Mouse (Mus musculus) midbrain, embryonic 15.5 days (tissue): ENCODE measurements around the gene Lypd6b. TPM values are rescaled to one million over a fixed set of nuclear protein-coding genes. Genes with fewer than 3 reads are reported as not detected.

Experiments used
- ATAC-seq: fragments of 200-750 bp; cut with Nextera tagmentation; replicated peaks from 2 replicates; pipeline ENCODE4 v1.8.0; 2017; ENCODE audit warnings: moderate TSS enrichment
- H3K27ac ChIP-seq: fragments of 300-500 bp; sonication (generic); 2 replicates; pipeline ENCODE4 v1.5.1; 2015; ENCODE audit warnings: mild to moderate bottlenecking, inconsistent platforms
- H3K27me3 ChIP-seq: fragments of 300-500 bp; sonication (generic); replicated peaks from 2 replicates; pipeline ENCODE4 v1.6.1; 2015; ENCODE audit warnings: inconsistent platforms
- H3K36me3 ChIP-seq: fragments of 300-500 bp; sonication (generic); replicated peaks from 2 replicates; pipeline ENCODE4 v1.6.1; 2015; ENCODE audit warnings: inconsistent platforms
- H3K4me1 ChIP-seq: fragments of 300-500 bp; sonication (generic); 2 replicates; pipeline ENCODE4 v1.6.1; 2015; ENCODE audit warnings: inconsistent platforms
- H3K4me2 ChIP-seq: fragments of 300-500 bp; sonication (generic); 2 replicates; pipeline ENCODE4 v1.6.1; 2015; ENCODE audit warnings: inconsistent platforms, mild to moderate bottlenecking, moderate library complexity
- H3K4me3 ChIP-seq: fragments of 300-500 bp; sonication (generic); 2 replicates; pipeline ENCODE4 v1.5.1; 2015; ENCODE audit warnings: mild to moderate bottlenecking, inconsistent platforms
- H3K9ac ChIP-seq: fragments of 300-500 bp; sonication (generic); 2 replicates; pipeline ENCODE4 v1.6.1; 2015; ENCODE audit warnings: mild to moderate bottlenecking, inconsistent platforms
- H3K9me3 ChIP-seq: fragments of 300-500 bp; sonication (generic); 2 replicates; pipeline ENCODE4 v1.6.1; 2016; ENCODE audit warnings: inconsistent platforms
- WGBS: fragments of 180-500 bp; shearing (Covaris S2); methylation state at CpG from one replicate; pipeline ENCODE4 v1.1.7; 2015; ENCODE audit warnings: mixed read lengths; 5-methylcytosine and 5-hydroxymethylcytosine counted together
- polyA plus RNA-seq: library from polyadenylated mRNA; unstranded; fragments of >200 nt; fragmentation: Nextera tagmentation; extraction: Ambion mirVana; gene quantifications from 2 replicates; pipeline ENCODE4 v1.2.1, GENCODE M21; 2015

The Lypd6b gene
- polyA plus RNA-seq, result 12.6 and 13.7 TPM in 2 replicates

GRCm38 (mm10) chr2:49787376-49788050, at the start of gene Lypd6b:
Gene Lypd6b, plus strand, starts transcription at chr2:49787688.
- peaks cover 18% of the 10 kb centered on the region for H3K27me3 ChIP-seq
- peak within 1 kb of the TSS; percentile 59 for H3K4me3 ChIP-seq
- ATAC-seq, result peak; percentile 80
- peak within 1 kb of the TSS; percentile 97 for H3K4me2 ChIP-seq
- H3K9ac ChIP-seq, result peak within 1 kb of the TSS; percentile 56
- H3K27ac ChIP-seq, result peak within 1 kb of the TSS; percentile 17; the same call in 1 of the 2 replicates
- under 1% methylated on average over 79 of the region's 79 CpGs for WGBS
- H3K36me3 ChIP-seq, result no peaks in the 10 kb centered on the region
- H3K4me1 ChIP-seq, result peaks cover 10% of the 10 kb centered on the region
- H3K9me3 ChIP-seq, result no peaks in the 10 kb centered on the region

- no peak overlapping the region for H3K4me2 ChIP-seq
- 87% methylated on average over 5 of the region's 5 CpGs for WGBS
- no peak overlapping the region for H3K9ac ChIP-seq
- H3K27ac ChIP-seq, result no peak overlapping the region
- H3K9me3 ChIP-seq, result no peaks in the 10 kb centered on the region
- H3K27me3 ChIP-seq, result no peaks in the 10 kb centered on the region
- H3K4me3 ChIP-seq, result no peak overlapping the region
- H3K36me3 ChIP-seq, result peaks cover 12% of the 10 kb centered on the region; the same call in 1 of the 2 replicates
- peaks cover 16% of the 10 kb centered on the region for H3K4me1 ChIP-seq
- ATAC-seq, result no peak
Observed at GRCm38 (mm10) chr2:49739046-49739445, 48.4 kb upstream of the Lypd6b start.

GRCm38 (mm10) chr2:49741026-49741425, 46.5 kb upstream of the Lypd6b start:
- WGBS, result 72% methylated on average over 6 of the region's 6 CpGs
- Histone ChIP-seq H3K9me3 (no peaks in the 10 kb centered on the region), H3K4me3 (no peak overlapping the region), H3K27ac (0 out of 2 replicates have a peak overlapping the region, but pooled peaks have one; percentile 17), H3K4me1 (peaks cover 21% of the 10 kb centered on the region), H3K4me2 (no peak overlapping the region), H3K27me3 (no peaks in the 10 kb centered on the region), H3K36me3 (peaks cover 7% of the 10 kb centered on the region), H3K9ac (no peak overlapping the region)
- ATAC-seq, result no peak

DNA sequence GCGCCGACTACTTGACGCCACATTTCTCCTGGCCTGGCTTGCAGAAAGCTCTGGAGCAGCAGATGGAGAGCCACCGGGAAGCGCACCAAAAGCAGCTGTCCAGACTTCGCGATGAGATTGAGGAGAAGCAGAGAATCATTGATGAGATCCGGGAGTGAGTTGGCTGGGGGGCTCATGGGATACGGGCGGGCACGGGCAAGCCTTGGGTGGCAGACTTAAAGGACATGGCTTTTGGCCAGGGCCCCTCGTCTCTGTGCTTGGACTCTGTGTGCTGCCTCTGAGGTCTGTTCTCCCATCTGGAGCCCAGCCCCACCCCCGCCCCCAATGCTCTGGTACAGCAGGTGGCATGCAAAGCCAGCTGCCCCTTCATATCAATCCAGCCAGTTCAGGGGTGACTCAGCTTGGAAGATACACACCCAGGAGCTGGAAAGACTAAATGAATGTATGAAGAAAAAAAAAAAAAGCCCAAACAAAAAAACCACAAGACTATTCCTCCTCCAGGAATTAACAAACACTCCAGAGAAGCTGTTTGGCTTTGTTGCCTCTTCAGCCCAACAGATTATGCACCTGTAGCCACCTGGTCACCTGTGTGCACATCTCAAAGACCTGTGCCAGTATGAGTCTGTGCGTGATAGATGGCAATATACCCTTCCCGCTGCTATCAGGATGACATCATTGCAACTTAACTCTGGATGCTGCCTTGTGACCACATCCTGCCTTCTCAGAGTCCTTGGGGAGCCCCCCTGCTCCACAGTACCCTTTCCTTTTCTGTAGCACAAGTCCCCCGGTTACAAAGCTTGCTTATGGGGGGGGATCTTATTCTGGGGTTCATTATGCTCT, 45.4 kb upstream of the Lypd6b start:
- Histone ChIP-seq H3K9me3 (no peaks in the 10 kb centered on the region), H3K4me2 (no peak overlapping the region), H3K4me3 (no peak overlapping the region), H3K36me3 (peaks cover 3% of the 10 kb centered on the region), H3K27ac (peak overlapping the region; percentile 45), H3K4me1 (peaks cover 21% of the 10 kb centered on the region), H3K9ac (no peak overlapping the region), H3K27me3 (no peaks in the 10 kb centered on the region)
- 50% methylated on average over 16 of the region's 16 CpGs for WGBS
- peak; percentile 47 for ATAC-seq

GRCm38 (mm10) chr2:49742919-49743318, 44.6 kb upstream of the Lypd6b start:
- 62% methylated on average over 4 of the region's 4 CpGs for WGBS
- H3K4me1 ChIP-seq, result peaks cover 21% of the 10 kb centered on the region
- H3K36me3 ChIP-seq, result peaks cover 3% of the 10 kb centered on the region
- H3K9ac ChIP-seq, result no peak overlapping the region
- no peaks in the 10 kb centered on the region for H3K9me3 ChIP-seq
- no peak for ATAC-seq
- peak overlapping the region; percentile 45; the same call in 1 of the 2 replicates for H3K27ac ChIP-seq
- no peak overlapping the region for H3K4me3 ChIP-seq
- H3K27me3 ChIP-seq, result no peaks in the 10 kb centered on the region
- H3K4me2 ChIP-seq, result no peak overlapping the region

GRCm38 (mm10) chr2:49743775-49744174, 43.7 kb upstream of the Lypd6b start:
- H3K9me3 ChIP-seq, result no peaks in the 10 kb centered on the region
- no peak for ATAC-seq
- no peak overlapping the region for H3K4me3 ChIP-seq
- no peak overlapping the region for H3K9ac ChIP-seq
- peaks cover 21% of the 10 kb centered on the region for H3K4me1 ChIP-seq
- H3K27ac ChIP-seq, result peak overlapping the region; percentile 45; the same call in 1 of the 2 replicates
- no peaks in the 10 kb centered on the region for H3K27me3 ChIP-seq
- 62% methylated on average over 6 of the region's 6 CpGs for WGBS
- H3K36me3 ChIP-seq, result peaks cover 3% of the 10 kb centered on the region
- no peak overlapping the region for H3K4me2 ChIP-seq

DNA sequence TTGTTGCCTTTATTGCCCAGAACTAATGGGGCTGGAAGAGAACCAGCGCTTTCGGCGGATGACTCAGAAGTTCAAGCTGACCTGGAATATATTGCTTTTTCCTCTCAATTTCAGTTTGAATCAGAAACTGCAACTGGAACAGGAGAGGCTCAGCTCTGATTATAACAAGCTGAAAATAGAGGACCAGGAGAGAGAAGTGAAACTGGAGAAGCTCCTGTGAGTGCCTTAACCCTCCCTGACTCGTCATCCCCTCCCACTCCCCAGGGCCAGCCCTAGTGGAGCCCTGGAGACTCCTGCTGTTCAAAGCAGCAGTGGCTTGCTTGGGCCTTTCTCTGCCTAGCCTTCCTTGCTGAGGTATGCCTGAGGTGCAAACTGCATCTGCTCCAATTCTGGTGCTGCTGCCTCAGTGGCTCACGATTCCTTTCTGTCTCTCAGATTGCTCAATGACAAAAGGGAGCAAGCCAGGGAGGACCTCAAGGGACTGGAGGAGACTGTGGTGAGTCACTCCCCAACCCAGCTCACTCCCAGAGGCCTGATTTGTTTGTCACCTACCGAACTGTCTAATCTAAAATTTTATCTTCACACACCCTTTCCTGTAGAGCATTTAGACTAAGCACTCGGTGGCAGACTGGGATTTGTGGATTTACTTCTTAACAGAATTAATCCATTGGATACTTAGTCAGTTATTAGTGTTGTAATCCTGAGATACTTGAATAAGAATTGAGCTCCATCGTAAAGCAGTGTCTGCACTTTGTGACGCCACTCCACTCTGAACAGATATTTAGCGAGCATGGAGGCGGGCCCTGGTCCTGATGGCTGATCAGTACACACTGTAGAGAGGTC, 43.0 kb upstream of the Lypd6b start:
- H3K4me3 ChIP-seq, result no peak overlapping the region
- ATAC-seq, result no peak; the same call in 1 of the 2 replicates
- peaks cover 7% of the 10 kb centered on the region for H3K36me3 ChIP-seq
- H3K9me3 ChIP-seq, result no peaks in the 10 kb centered on the region
- H3K27me3 ChIP-seq, result no peaks in the 10 kb centered on the region
- no peak overlapping the region for H3K9ac ChIP-seq
- peak overlapping the region; percentile 45 for H3K27ac ChIP-seq
- H3K4me1 ChIP-seq, result peaks cover 21% of the 10 kb centered on the region
- WGBS, result 46% methylated on average over 11 of the region's 11 CpGs
- H3K4me2 ChIP-seq, result no peak overlapping the region

DNA sequence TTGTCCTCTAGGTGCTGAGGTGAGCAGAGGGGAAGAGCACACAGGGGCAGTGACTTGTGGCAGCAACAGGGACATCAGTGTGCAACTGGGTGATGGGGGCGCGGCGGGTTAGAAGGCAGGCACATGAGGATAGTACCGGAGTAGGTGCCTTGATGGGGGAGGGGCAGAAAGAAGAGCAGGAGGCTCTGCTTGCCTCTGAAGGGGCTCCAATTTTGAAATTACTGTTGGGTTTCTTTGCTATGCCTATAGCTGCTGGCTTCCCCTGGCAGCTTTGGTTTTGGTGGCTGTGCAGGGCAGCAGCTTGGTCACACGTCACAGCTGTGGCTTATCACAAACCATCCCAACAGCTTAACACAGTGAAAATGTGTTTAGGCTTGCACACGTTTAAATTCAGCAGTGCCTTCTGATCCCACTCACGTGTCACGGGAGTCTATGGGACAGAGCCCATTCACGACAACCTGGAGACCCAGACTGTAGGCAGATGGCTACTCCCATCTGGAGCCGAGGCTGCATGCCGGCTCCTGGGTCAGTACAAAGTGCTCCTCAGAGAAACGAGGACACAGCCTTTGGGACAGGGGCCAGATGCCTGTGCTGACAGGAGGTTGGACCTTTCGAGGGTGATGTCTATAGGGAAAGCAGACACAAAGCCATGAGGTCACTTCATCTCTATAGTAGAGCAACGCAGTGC, 42.2 kb upstream of the Lypd6b start:
- H3K36me3 ChIP-seq, result peaks cover 14% of the 10 kb centered on the region
- H3K4me2 ChIP-seq, result no peak overlapping the region
- no peak overlapping the region for H3K4me3 ChIP-seq
- H3K9me3 ChIP-seq, result no peaks in the 10 kb centered on the region
- WGBS, result 65% methylated on average over 14 of the region's 14 CpGs
- no peak overlapping the region for H3K9ac ChIP-seq
- no peaks in the 10 kb centered on the region for H3K27me3 ChIP-seq
- H3K4me1 ChIP-seq, result peaks cover 21% of the 10 kb centered on the region
- peak overlapping the region; percentile 1; the same call in 1 of the 2 replicates for H3K27ac ChIP-seq
- 0 out of 2 replicates have a peak, but pooled peaks have one; percentile 2 for ATAC-seq

GRCm38 (mm10) chr2:49746947-49747346, 40.5 kb upstream of the Lypd6b start:
- H3K27ac ChIP-seq, result no peak overlapping the region
- H3K9me3 ChIP-seq, result no peaks in the 10 kb centered on the region
- WGBS, result 84% methylated on average over 7 of the region's 7 CpGs
- H3K36me3 ChIP-seq, result peaks cover 16% of the 10 kb centered on the region
- no peak for ATAC-seq
- H3K4me1 ChIP-seq, result peaks cover 31% of the 10 kb centered on the region
- no peaks in the 10 kb centered on the region for H3K27me3 ChIP-seq
- H3K4me2 ChIP-seq, result no peak overlapping the region
- no peak overlapping the region for H3K4me3 ChIP-seq
- no peak overlapping the region for H3K9ac ChIP-seq

DNA sequence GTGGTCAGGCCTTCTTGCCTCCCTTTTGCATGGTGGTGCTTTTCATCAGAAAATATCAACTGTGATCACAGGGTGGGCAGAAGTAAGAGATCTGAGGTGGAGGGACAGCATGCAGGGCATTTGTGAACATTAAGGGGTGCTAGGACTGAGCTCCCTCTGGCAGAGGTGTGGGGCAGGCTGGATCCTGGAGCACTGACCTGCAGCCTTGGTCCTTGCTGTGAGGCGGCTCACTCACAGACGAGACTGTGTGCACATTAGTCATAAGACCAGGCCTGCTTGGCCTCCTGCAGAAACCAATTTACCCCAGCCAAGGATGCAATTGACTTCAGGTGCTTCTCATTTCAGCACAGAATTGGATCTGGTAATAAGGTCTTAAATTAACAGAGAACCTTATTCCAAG, 39.8 kb upstream of the Lypd6b start:
- WGBS, result 83% methylated on average over 2 of the region's 2 CpGs
- Histone ChIP-seq H3K4me3 (no peak overlapping the region), H3K27me3 (no peaks in the 10 kb centered on the region), H3K9me3 (no peaks in the 10 kb centered on the region), H3K9ac (no peak overlapping the region), H3K36me3 (peaks cover 16% of the 10 kb centered on the region), H3K4me1 (peaks cover 26% of the 10 kb centered on the region), H3K4me2 (no peak overlapping the region), H3K27ac (peak overlapping the region; percentile 9; the same call in 1 of the 2 replicates)
- ATAC-seq, result no peak

DNA sequence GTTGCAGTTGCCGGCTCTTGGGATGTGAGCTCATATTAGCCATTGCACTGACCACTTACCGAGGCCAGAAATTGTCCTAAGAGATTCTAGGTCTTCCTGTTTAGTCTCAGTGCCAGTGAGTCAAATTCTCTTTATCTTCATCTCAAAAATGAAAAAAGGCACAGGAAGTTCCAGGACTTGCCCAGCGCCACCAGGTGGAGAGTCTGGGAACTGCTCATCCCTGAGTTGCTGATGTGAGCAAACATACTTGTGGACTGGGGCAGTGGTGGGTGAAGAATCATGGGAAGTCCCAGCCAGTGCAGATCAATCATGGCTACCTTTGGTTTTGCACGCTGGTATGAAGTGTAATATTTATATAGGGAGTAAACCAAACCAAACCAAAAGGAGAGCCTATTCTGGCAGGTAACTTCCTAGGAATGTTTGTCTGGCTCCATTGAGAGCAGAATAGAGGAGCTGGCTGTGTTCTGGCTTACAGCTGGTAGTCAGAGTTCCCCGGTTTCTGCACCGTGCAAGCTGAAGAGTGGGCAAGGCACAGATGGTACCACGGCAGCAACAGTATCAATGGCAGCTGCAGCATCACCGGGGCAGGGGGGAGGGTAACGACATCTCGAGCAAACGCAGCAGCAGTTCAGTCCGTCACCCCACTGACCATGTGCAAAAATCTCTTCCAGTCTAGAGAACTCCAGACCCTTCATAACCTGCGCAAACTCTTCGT, 38.7 kb upstream of the Lypd6b start:
- no peak for ATAC-seq
- no peaks in the 10 kb centered on the region for H3K9me3 ChIP-seq
- 84% methylated on average over 14 of the region's 14 CpGs for WGBS

More for the DNA sequence above, 38.7 kb upstream of the Lypd6b start:
- H3K27me3 ChIP-seq, result no peaks in the 10 kb centered on the region
- no peak overlapping the region for H3K4me3 ChIP-seq
- H3K36me3 ChIP-seq, result peaks cover 22% of the 10 kb centered on the region
- no peak overlapping the region for H3K9ac ChIP-seq
- H3K4me1 ChIP-seq, result peaks cover 17% of the 10 kb centered on the region
- no peak overlapping the region for H3K27ac ChIP-seq
- no peak overlapping the region for H3K4me2 ChIP-seq
